Mouse (Mus musculus) hindbrain, embryonic 12.5 days (tissue): ENCODE measurements around the gene Cdh15. TPM values are rescaled to one million over a fixed set of nuclear protein-coding genes. Genes with fewer than 3 reads are reported as not detected.
A peak's percentile ranks its signal among the peaks of the same experiment; 100 is the strongest.

Experiments
- ATAC-seq: fragments of 200-750 bp; cut with Nextera tagmentation; 2 replicates; pipeline ENCODE4 v1.8.0; 2017; ENCODE audit warnings: moderate TSS enrichment; ENCODE audit not compliant: low FRiP score
- H3K27ac ChIP-seq: fragments of 300-500 bp; sonication (generic); 2 replicates; pipeline ENCODE4 v1.5.1; 2016; ENCODE audit warnings: mild to moderate bottlenecking
- H3K27me3 ChIP-seq: fragments of 300-500 bp; sonication (generic); 2 replicates; pipeline ENCODE4 v1.6.1; 2016; ENCODE audit warnings: mild to moderate bottlenecking
- H3K36me3 ChIP-seq: fragments of 300-500 bp; sonication (generic); 2 replicates; pipeline ENCODE4 v1.6.1; 2016; ENCODE audit warnings: mild to moderate bottlenecking
- H3K4me1 ChIP-seq: fragments of 300-500 bp; sonication (generic); 2 replicates; pipeline ENCODE4 v1.6.1; 2016
- H3K4me2 ChIP-seq: fragments of 300-500 bp; sonication (generic); replicated peaks from 2 replicates; pipeline ENCODE4 v1.6.1; 2016; ENCODE audit warnings: mild to moderate bottlenecking
- H3K4me3 ChIP-seq: fragments of 300-500 bp; sonication (generic); 2 replicates; pipeline ENCODE4 v1.5.1; 2016; ENCODE audit warnings: mild to moderate bottlenecking
- H3K9ac ChIP-seq: fragments of 300-500 bp; sonication (generic); 2 replicates; pipeline ENCODE4 v1.6.1; 2016; ENCODE audit warnings: mild to moderate bottlenecking, moderate library complexity
- H3K9me3 ChIP-seq: fragments of 300-500 bp; sonication (generic); replicated peaks from 2 replicates; pipeline ENCODE4 v1.6.1; 2016; ENCODE audit warnings: mild to moderate bottlenecking
- WGBS: fragments of 180-500 bp; shearing (Covaris S2); methylation state at CpG from one replicate; pipeline ENCODE4 v1.1.7; 2016; 5-methylcytosine and 5-hydroxymethylcytosine counted together
- polyA plus RNA-seq: library from polyadenylated mRNA; unstranded; fragments of >200 nt; fragmentation: Nextera tagmentation; extraction: Ambion mirVana; gene quantifications from 2 replicates; pipeline ENCODE4 v1.2.1, GENCODE M21; 2016

Gene Cdh15
- polyA plus RNA-seq: 1.9 and 6.1 TPM in 2 replicates

DNA sequence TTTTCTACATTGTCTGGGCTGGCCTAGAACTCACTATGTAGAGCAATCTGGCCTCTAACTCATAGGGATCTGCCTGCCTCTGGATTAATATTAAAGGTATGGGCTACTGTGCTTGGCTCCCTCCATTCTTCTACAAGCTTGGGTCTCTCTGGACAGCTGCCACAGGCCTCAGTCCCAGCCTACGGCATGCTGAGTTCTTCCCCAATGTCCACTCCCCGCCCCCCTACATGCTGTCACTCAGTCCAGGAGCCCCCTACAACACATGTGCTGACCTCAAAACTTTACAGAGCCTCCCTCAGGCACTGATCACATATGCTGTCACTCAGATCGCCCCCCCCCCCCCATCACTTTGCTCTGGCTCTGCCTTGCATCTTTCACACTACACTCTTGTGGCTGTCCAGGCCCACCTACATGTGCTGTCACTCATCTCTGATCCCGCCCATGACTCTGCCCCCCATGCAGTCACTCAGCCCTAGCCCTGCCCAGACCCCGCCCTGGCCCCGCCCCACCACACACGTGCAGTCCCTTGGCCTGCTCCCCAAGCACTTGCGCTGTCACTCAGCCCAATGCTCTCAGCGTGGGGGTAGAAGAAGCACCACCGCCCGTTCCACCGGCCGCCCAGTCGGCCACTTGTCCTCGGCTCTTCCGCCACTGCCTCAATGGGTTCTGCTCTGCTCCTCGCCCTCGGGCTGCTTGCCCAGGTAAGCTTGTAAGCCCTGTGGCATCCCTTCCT, at the start of gene Cdh15:
TSS of gene Cdh15 (plus strand) at position 138 of the 733 bp plus-strand sequence.
- H3K4me2 ChIP-seq: peak within 1 kb of the TSS; percentile 41
- WGBS: 10% methylated on average over 17 of the region's 18 CpGs
- H3K4me3 ChIP-seq: peak within 1 kb of the TSS; percentile 6; the same call in 1 of the 2 replicates
- peaks cover 23% of the 10 kb centered on the region; the same call in 1 of the 2 replicates for H3K27me3 ChIP-seq
- peak; percentile 82 for ATAC-seq
- H3K9me3 ChIP-seq: no peaks in the 10 kb centered on the region
- H3K4me1 ChIP-seq: peaks cover 12% of the 10 kb centered on the region
- H3K36me3 ChIP-seq: no peaks in the 10 kb centered on the region
- no peak within 1 kb of the TSS for H3K27ac ChIP-seq
- H3K9ac ChIP-seq: no peak within 1 kb of the TSS

- Histone ChIP-seq H3K4me2 (peak overlapping the region; percentile 22), H3K9ac (no peak overlapping the region), H3K27ac (peak overlapping the region; percentile 90), H3K9me3 (no peaks in the 10 kb centered on the region), H3K36me3 (no peaks in the 10 kb centered on the region), H3K4me3 (no peak overlapping the region), H3K4me1 (peaks cover 56% of the 10 kb centered on the region), H3K27me3 (no peaks in the 10 kb centered on the region)
- ATAC-seq: peak; percentile 85
- WGBS: 12% methylated on average over 15 of the region's 15 CpGs
These were observed 43.6 kb upstream of the Cdh15 start for GRCm38 (mm10) chr8:122803906-122804761.

- ATAC-seq: peak; percentile 41
- Histone ChIP-seq H3K36me3 (no peaks in the 10 kb centered on the region), H3K4me1 (peaks cover 58% of the 10 kb centered on the region), H3K27me3 (no peaks in the 10 kb centered on the region), H3K9me3 (no peaks in the 10 kb centered on the region), H3K4me3 (no peak overlapping the region), H3K4me2 (no peak overlapping the region), H3K9ac (no peak overlapping the region), H3K27ac (peak overlapping the region; percentile 90)
- 31% methylated on average over 3 of the region's 3 CpGs for WGBS
These were observed 42.4 kb upstream of the Cdh15 start for GRCm38 (mm10) chr8:122805349-122805748.

GRCm38 (mm10) chr8:122806956-122807538, 40.7 kb upstream of the Cdh15 start:
- Histone ChIP-seq H3K4me1 (peaks cover 73% of the 10 kb centered on the region), H3K9ac (peak overlapping the region; percentile 14; the same call in 1 of the 2 replicates), H3K4me3 (no peak overlapping the region), H3K27ac (peak overlapping the region; percentile 77), H3K27me3 (no peaks in the 10 kb centered on the region), H3K9me3 (no peaks in the 10 kb centered on the region), H3K4me2 (no peak overlapping the region), H3K36me3 (no peaks in the 10 kb centered on the region)
- ATAC-seq: no peak
- WGBS: 42% methylated on average over 7 of the region's 7 CpGs

GRCm38 (mm10) chr8:122807907-122808306, 39.9 kb upstream of the Cdh15 start:
- Histone ChIP-seq H3K27ac (0 out of 2 replicates have a peak overlapping the region, but pooled peaks have one; percentile 77), H3K9me3 (no peaks in the 10 kb centered on the region), H3K4me1 (peaks cover 77% of the 10 kb centered on the region), H3K9ac (no peak overlapping the region), H3K27me3 (no peaks in the 10 kb centered on the region), H3K4me3 (no peak overlapping the region), H3K36me3 (0 out of 2 replicates have a peak, but pooled peaks cover 3% of the 10 kb centered on the region), H3K4me2 (no peak overlapping the region)
- WGBS: 75% methylated on average over 4 of the region's 4 CpGs
- ATAC-seq: no peak

GRCm38 (mm10) chr8:122810376-122810775, 37.4 kb upstream of the Cdh15 start:
- 0 out of 2 replicates have a peak overlapping the region, but pooled peaks have one; percentile 18 for H3K9ac ChIP-seq
- WGBS: 75% methylated on average over 8 of the region's 8 CpGs

GRCm38 (mm10) chr8:122811870-122812494, 35.8 kb upstream of the Cdh15 start:
- Histone ChIP-seq H3K27ac (peak overlapping the region; percentile 88), H3K27me3 (no peaks in the 10 kb centered on the region), H3K4me2 (no peak overlapping the region), H3K9me3 (no peaks in the 10 kb centered on the region), H3K4me3 (no peak overlapping the region), H3K4me1 (peaks cover 58% of the 10 kb centered on the region), H3K9ac (peak overlapping the region; percentile 15; the same call in 1 of the 2 replicates), H3K36me3 (0 out of 2 replicates have a peak, but pooled peaks cover 9% of the 10 kb centered on the region)
- peak; percentile 76 for ATAC-seq
- WGBS: 66% methylated on average over 16 of the region's 16 CpGs

More at GRCm38 (mm10) chr8:122810376-122810775, 37.4 kb upstream of the Cdh15 start:
- 0 out of 2 replicates have a peak, but pooled peaks cover 9% of the 10 kb centered on the region for H3K36me3 ChIP-seq
- H3K9me3 ChIP-seq: no peaks in the 10 kb centered on the region
- no peaks in the 10 kb centered on the region for H3K27me3 ChIP-seq
- no peak overlapping the region for H3K4me2 ChIP-seq
- H3K4me1 ChIP-seq: peaks cover 70% of the 10 kb centered on the region
- H3K4me3 ChIP-seq: no peak overlapping the region
- peak overlapping the region; percentile 88 for H3K27ac ChIP-seq
- no peak for ATAC-seq

GRCm38 (mm10) chr8:122812610-122813250, 35.0 kb upstream of the Cdh15 start:
- peak overlapping the region; percentile 88 for H3K27ac ChIP-seq
- 0 out of 2 replicates have a peak overlapping the region, but pooled peaks have one; percentile 9 for H3K9ac ChIP-seq
- 0 out of 2 replicates have a peak, but pooled peaks cover 9% of the 10 kb centered on the region for H3K36me3 ChIP-seq
- no peak overlapping the region for H3K4me2 ChIP-seq
- H3K4me1 ChIP-seq: peaks cover 59% of the 10 kb centered on the region
- WGBS: 74% methylated on average over 14 of the region's 14 CpGs
- H3K9me3 ChIP-seq: no peaks in the 10 kb centered on the region
- ATAC-seq: no peak
- H3K4me3 ChIP-seq: no peak overlapping the region
- H3K27me3 ChIP-seq: no peaks in the 10 kb centered on the region

- H3K27ac ChIP-seq: peak overlapping the region; percentile 36; the same call in 1 of the 2 replicates
- 16% methylated on average over 7 of the region's 7 CpGs for WGBS
- ATAC-seq: no peak
- no peak overlapping the region for H3K9ac ChIP-seq
- no peak overlapping the region for H3K4me2 ChIP-seq
- no peaks in the 10 kb centered on the region for H3K27me3 ChIP-seq
- H3K4me1 ChIP-seq: peaks cover 60% of the 10 kb centered on the region
- H3K9me3 ChIP-seq: no peaks in the 10 kb centered on the region
- H3K4me3 ChIP-seq: no peak overlapping the region
- 0 out of 2 replicates have a peak, but pooled peaks cover 9% of the 10 kb centered on the region for H3K36me3 ChIP-seq
These were observed 33.2 kb upstream of the Cdh15 start for GRCm38 (mm10) chr8:122814608-122815007.

- no peak overlapping the region for H3K4me2 ChIP-seq
- 93% methylated on average over 6 of the region's 6 CpGs for WGBS
- H3K9ac ChIP-seq: no peak overlapping the region
- H3K36me3 ChIP-seq: 0 out of 2 replicates have a peak, but pooled peaks cover 9% of the 10 kb centered on the region
- H3K4me3 ChIP-seq: no peak overlapping the region
- peaks cover 47% of the 10 kb centered on the region for H3K4me1 ChIP-seq
- no peak for ATAC-seq
- no peaks in the 10 kb centered on the region for H3K27me3 ChIP-seq
- no peaks in the 10 kb centered on the region for H3K9me3 ChIP-seq
- no peak overlapping the region for H3K27ac ChIP-seq
These were observed 30.8 kb upstream of the Cdh15 start for GRCm38 (mm10) chr8:122816965-122817364.
